Mouse (Mus musculus) intestine, embryonic 15.5 days (tissue): Measurements from ENCODE around the gene Rab1b. TPM values are rescaled to one million over a fixed set of nuclear protein-coding genes. Genes with fewer than 3 reads are reported as not detected.
A peak's percentile ranks its signal among the peaks of the same experiment; 100 is the strongest.

Source experiments
- ATAC-seq: fragments of 200-750 bp; cut with Nextera tagmentation; 2 replicates; pipeline ENCODE4 v1.8.0; 2017; ENCODE audit warnings: moderate TSS enrichment, moderate library complexity
- H3K27ac ChIP-seq: fragments of 300-500 bp; sonication (generic); 2 replicates; pipeline ENCODE4 v1.5.1; 2015; ENCODE audit warnings: mild to moderate bottlenecking, inconsistent platforms
- H3K27me3 ChIP-seq: fragments of 300-500 bp; sonication (generic); replicated peaks from 2 replicates; pipeline ENCODE4 v1.6.1; 2015; ENCODE audit warnings: inconsistent platforms
- H3K36me3 ChIP-seq: fragments of 300-500 bp; sonication (generic); 2 replicates; pipeline ENCODE4 v1.6.1; 2015; ENCODE audit warnings: inconsistent platforms
- H3K4me1 ChIP-seq: fragments of 300-500 bp; sonication (generic); replicated peaks from 2 replicates; pipeline ENCODE4 v1.6.1; 2015; ENCODE audit warnings: inconsistent platforms
- H3K4me2 ChIP-seq: fragments of 300-500 bp; sonication (generic); replicated peaks from 2 replicates; pipeline ENCODE4 v1.6.1; 2015; ENCODE audit warnings: mild to moderate bottlenecking, inconsistent platforms
- H3K4me3 ChIP-seq: fragments of 300-500 bp; sonication (generic); replicated peaks from 2 replicates; pipeline ENCODE4 v1.5.1; 2015; ENCODE audit warnings: inconsistent platforms
- H3K9ac ChIP-seq: fragments of 300-500 bp; sonication (generic); 2 replicates; pipeline ENCODE4 v1.6.1; 2015; ENCODE audit warnings: inconsistent platforms
- H3K9me3 ChIP-seq: fragments of 300-500 bp; sonication (generic); 2 replicates; pipeline ENCODE4 v1.6.1; 2016; ENCODE audit warnings: inconsistent platforms
- WGBS: fragments of 180-500 bp; shearing (Covaris S2); methylation state at CpG from one replicate; pipeline ENCODE4 v1.1.7; 2015; 5-methylcytosine and 5-hydroxymethylcytosine counted together
- polyA plus RNA-seq: library from polyadenylated mRNA; unstranded; fragments of >200 nt; fragmentation: Nextera tagmentation; extraction: Ambion mirVana; gene quantifications from 2 replicates; pipeline ENCODE4 v1.2.1, GENCODE M21; 2015

Gene Rab1b
- polyA plus RNA-seq, 1 experiment from 2014 or later = 216 TPM

- no peak overlapping the region for H3K4me2 ChIP-seq
- 0 out of 2 replicates have a peak, but pooled peaks cover 5% of the 10 kb centered on the region for H3K36me3 ChIP-seq
- H3K27ac ChIP-seq = no peak overlapping the region
- 70% methylated on average over 17 of the region's 17 CpGs for WGBS
- no peaks in the 10 kb centered on the region for H3K9me3 ChIP-seq
- H3K9ac ChIP-seq = no peak overlapping the region
- peaks cover 19% of the 10 kb centered on the region; the same call in 1 of the 2 replicates for H3K27me3 ChIP-seq
- H3K4me1 ChIP-seq = peaks cover 22% of the 10 kb centered on the region
- H3K4me3 ChIP-seq = no peak overlapping the region
- no peak for ATAC-seq
These were observed 54.0 kb downstream of the Rab1b start for GRCm38 (mm10) chr19:5052853-5053252.

- Histone ChIP-seq H3K4me3 (no peak overlapping the region), H3K4me1 (peaks cover 22% of the 10 kb centered on the region), H3K9me3 (no peaks in the 10 kb centered on the region), H3K27ac (no peak overlapping the region), H3K27me3 (peaks cover 19% of the 10 kb centered on the region; the same call in 1 of the 2 replicates), H3K9ac (no peak overlapping the region), H3K36me3 (peaks cover 10% of the 10 kb centered on the region; the same call in 1 of the 2 replicates), H3K4me2 (0 out of 2 replicates have a peak overlapping the region, but pooled peaks have one; percentile 9)
- ATAC-seq = no peak
- WGBS = 48% methylated on average over 25 of the region's 25 CpGs
These were observed 54.6 kb downstream of the Rab1b start for GRCm38 (mm10) chr19:5052166-5052822.

- peak overlapping the region; percentile 26; the same call in 1 of the 2 replicates for H3K9ac ChIP-seq
- H3K27me3 ChIP-seq = peaks cover 19% of the 10 kb centered on the region; the same call in 1 of the 2 replicates
- H3K36me3 ChIP-seq = peaks cover 16% of the 10 kb centered on the region; the same call in 1 of the 2 replicates
- H3K4me3 ChIP-seq = peak overlapping the region; percentile 37; the same call in 1 of the 2 replicates
- peaks cover 17% of the 10 kb centered on the region for H3K4me1 ChIP-seq
- H3K9me3 ChIP-seq = no peaks in the 10 kb centered on the region
- peak overlapping the region; percentile 62 for H3K4me2 ChIP-seq
- no peak for ATAC-seq
- H3K27ac ChIP-seq = no peak overlapping the region
- whole genome bisulfite sequencing = 69% methylated on average over 3 of the region's 3 CpGs
These were observed 55.4 kb downstream of the Rab1b start for GRCm38 (mm10) chr19:5051515-5051914.

GRCm38 (mm10) chr19:5051031-5051430 lies 55.8 kb downstream of the Rab1b start:
- Histone ChIP-seq H3K27ac (peak overlapping the region; percentile 49), H3K4me1 (peaks cover 13% of the 10 kb centered on the region), H3K36me3 (peaks cover 20% of the 10 kb centered on the region; the same call in 1 of the 2 replicates), H3K9me3 (no peaks in the 10 kb centered on the region), H3K4me3 (peak overlapping the region; percentile 37), H3K4me2 (peak overlapping the region; percentile 62), H3K27me3 (peaks cover 19% of the 10 kb centered on the region; the same call in 1 of the 2 replicates), H3K9ac (peak overlapping the region; percentile 26; the same call in 1 of the 2 replicates)
- peak; percentile 67 for ATAC-seq
- WGBS = 6% methylated on average over 17 of the region's 17 CpGs

GRCm38 (mm10) chr19:5050047-5050905 lies 56.6 kb downstream of the Rab1b start, which contains the start of gene Rin1:
Rin1 (plus strand) TSS chr19:5050481.
- no peaks in the 10 kb centered on the region for H3K9me3 ChIP-seq
- H3K36me3 ChIP-seq = peaks cover 20% of the 10 kb centered on the region; the same call in 1 of the 2 replicates
- peak within 1 kb of the TSS; percentile 37 for H3K4me3 ChIP-seq
- H3K9ac ChIP-seq = peak within 1 kb of the TSS; percentile 26; the same call in 1 of the 2 replicates
- peaks cover 19% of the 10 kb centered on the region; the same call in 1 of the 2 replicates for H3K27me3 ChIP-seq
- H3K4me2 ChIP-seq = peak within 1 kb of the TSS; percentile 62
- H3K4me1 ChIP-seq = peaks cover 13% of the 10 kb centered on the region
- peak; percentile 79 for ATAC-seq
- 18% methylated on average over 14 of the region's 14 CpGs for WGBS
- peak within 1 kb of the TSS; percentile 49 for H3K27ac ChIP-seq

- ATAC-seq = no peak
- Histone ChIP-seq H3K9ac (no peak overlapping the region), H3K4me3 (no peak overlapping the region), H3K36me3 (peaks cover 20% of the 10 kb centered on the region; the same call in 1 of the 2 replicates), H3K27ac (no peak overlapping the region), H3K4me2 (no peak overlapping the region), H3K4me1 (peaks cover 13% of the 10 kb centered on the region), H3K9me3 (no peaks in the 10 kb centered on the region), H3K27me3 (peaks cover 14% of the 10 kb centered on the region; the same call in 1 of the 2 replicates)
- 80% methylated on average over 6 of the region's 6 CpGs for WGBS
These were observed 57.5 kb downstream of the Rab1b start for GRCm38 (mm10) chr19:5049325-5049724.

Other genes with a start within 250 kb of the Rab1b start
- 1.2 and 1.7 TPM in 2 replicates for gene Actn3, start 229.2 kb downstream of the Rab1b start, polyA plus RNA-seq
- 9.8 and 10.3 TPM in 2 replicates for gene Zdhhc24, start 228.4 kb downstream of the Rab1b start, polyA plus RNA-seq
- 2.3 TPM in 2 replicates for gene Bbs1, start 200.4 kb downstream of the Rab1b start, polyA plus RNA-seq
- 126 and 135 TPM in 2 replicates for gene Dpp3, start 178.8 kb downstream of the Rab1b start, polyA plus RNA-seq
- 2.0 and 2.4 TPM in 2 replicates for gene Peli3, start 163.9 kb downstream of the Rab1b start, polyA plus RNA-seq
- gene Mrpl11, start 144.9 kb downstream of the Rab1b start, polyA plus RNA-seq = 102 and 116 TPM in 2 replicates
- gene Npas4, start 116.8 kb downstream of the Rab1b start, polyA plus RNA-seq = 0.21 and 0.24 TPM in 2 replicates
- gene Slc29a2, start 83.2 kb downstream of the Rab1b start, polyA plus RNA-seq = 4.6 and 4.9 TPM in 2 replicates
- 36.1 and 36.2 TPM in 2 replicates for gene B4gat1, start 68.2 kb downstream of the Rab1b start, polyA plus RNA-seq
- 2.4 and 2.8 TPM in 2 replicates for gene AC124502.3, start 68.2 kb downstream of the Rab1b start, polyA plus RNA-seq
- gene Brms1, start 65.7 kb downstream of the Rab1b start, polyA plus RNA-seq = 37.5 and 44.7 TPM in 2 replicates
- 2.7 and 3.9 TPM in 2 replicates for gene Rin1, start 56.6 kb downstream of the Rab1b start, polyA plus RNA-seq
- 47.7 and 48.0 TPM in 2 replicates for gene Cd248, start 39.0 kb downstream of the Rab1b start, polyA plus RNA-seq
- gene Tmem151a, start 21.5 kb downstream of the Rab1b start, polyA plus RNA-seq = 5.6 and 6.5 TPM in 2 replicates
- 109 and 126 TPM in 2 replicates for gene Yif1a, start 18.5 kb downstream of the Rab1b start, polyA plus RNA-seq
- 12.7 and 13.4 TPM in 2 replicates for gene Cnih2, start 8.6 kb downstream of the Rab1b start, polyA plus RNA-seq
- gene Klc2, start 11.5 kb upstream of the Rab1b start, polyA plus RNA-seq = 12.1 and 16.6 TPM in 2 replicates
- 15.6 and 15.8 TPM in 2 replicates for gene Pacs1, start 166.0 kb upstream of the Rab1b start, polyA plus RNA-seq
- gene Sf3b2, start 188.4 kb upstream of the Rab1b start, polyA plus RNA-seq = 282 and 289 TPM in 2 replicates
- 2.1 and 2.4 TPM in 2 replicates for gene Gal3st3, start 191.3 kb upstream of the Rab1b start, polyA plus RNA-seq
- not detected in 2 replicates for gene Catsper1, start 228.7 kb upstream of the Rab1b start, polyA plus RNA-seq
- gene Cst6, start 242.5 kb upstream of the Rab1b start, polyA plus RNA-seq = 15.9 and 19.8 TPM in 2 replicates